Mouse (Mus musculus) olfactory bulb, adult 2 months (tissue): ENCODE data around the gene Stab1.

Experiments used
- CTCF ChIP-seq: fragments of 200-500 bp; IDR thresholded peaks from 2 replicates; pipeline ENCODE4 v1.5.1; 2012; ENCODE audit warnings: low read depth, mild to moderate bottlenecking, low read length, moderate library complexity; ENCODE audit not compliant: insufficient read depth
- POLR2A ChIP-seq: fragments of 200-500 bp; IDR thresholded peaks from 2 replicates; pipeline ENCODE4 v1.6.1; 2012; ENCODE audit warnings: mild to moderate bottlenecking, low read depth, low read length, moderate library complexity; ENCODE audit not compliant: insufficient read depth

GRCm38 (mm10) chr14:31110613-31111012 is 57.8 kb downstream of the Stab1 start:
- TF ChIP-seq CTCF: no peak
- TF ChIP-seq POLR2A: no peak
